Mouse (Mus musculus) lung, adult 2 months (tissue): ENCODE measurements at regions not wholly inside any gene's neighbourhood (a gene's known extent, or its start where the extent isn't known, plus 50 kb on each side); places are given as distances from the start of the nearest gene placed in this dataset.

Experiments
- CTCF ChIP-seq: fragments of 200-500 bp; IDR thresholded peaks from 2 replicates; pipeline ENCODE4 v1.5.1; 2011; ENCODE audit warnings: mild to moderate bottlenecking, low read length, control low read depth; ENCODE audit not compliant: insufficient read depth
- POLR2A ChIP-seq: fragments of 200-500 bp; IDR thresholded peaks from 2 replicates; pipeline ENCODE4 v1.6.1; 2011; ENCODE audit warnings: low read depth, mild to moderate bottlenecking, control low read depth, low read length, borderline replicate concordance; ENCODE audit errors: extremely low read depth

DNA sequence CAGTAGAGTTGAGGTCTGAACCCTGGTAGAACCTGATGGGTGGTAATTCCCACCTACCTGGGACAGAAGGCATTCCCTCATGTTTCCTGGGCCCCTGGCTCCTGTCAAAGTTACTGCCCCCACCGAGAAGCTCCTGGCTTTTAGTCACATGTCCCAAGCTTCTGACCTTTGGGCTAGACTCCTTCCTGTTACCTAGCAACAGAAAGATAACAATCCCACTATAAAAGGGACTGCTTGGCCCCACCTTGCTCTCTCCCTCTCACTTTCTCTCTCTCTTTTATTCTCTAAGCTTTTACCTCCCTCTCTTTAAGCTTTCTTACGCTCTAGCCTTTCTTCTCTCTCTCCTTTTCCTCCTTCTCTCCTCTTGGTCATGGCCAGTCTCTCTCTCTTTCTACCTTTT, 198.9 kb upstream of the Lrrc3b start:
- TF ChIP-seq POLR2A (no peak), CTCF (no peak)
